Mouse (Mus musculus): Measurements from ENCODE around the gene Prl7a2. TPM values are rescaled to one million over a fixed set of nuclear protein-coding genes. Genes with fewer than 3 reads are reported as not detected.

Gene Prl7a2
- total RNA-seq (2017) = not detected in 2 replicates

GRCm38 (mm10) chr13:27667936-27668335 is at the start of gene Prl7a2:
TSS of gene Prl7a2 (minus strand) at chr13:27668036.
- no peak for ATAC-seq (ENCODE audit: extremely low read depth, insufficient number of reproducible peaks, low FRiP score, poor library complexity, severe bottlenecking)

- ATAC-seq (ENCODE audit: extremely low read depth, insufficient number of reproducible peaks, low FRiP score, poor library complexity, severe bottlenecking) = no peak
These were observed 48.8 kb upstream of the Prl7a2 start, which contains the start of gene Prl7d1 for GRCm38 (mm10) chr13:27716636-27717035. TSS of gene Prl7d1 (minus strand) at chr13:27716736.

- ATAC-seq (ENCODE audit: extremely low read depth, insufficient number of reproducible peaks, low FRiP score, poor library complexity, severe bottlenecking) = no peak
These were observed 38.7 kb upstream of the Prl7a2 start for GRCm38 (mm10) chr13:27706521-27706920.

- no peak for ATAC-seq (ENCODE audit: extremely low read depth, insufficient number of reproducible peaks, low FRiP score, poor library complexity, severe bottlenecking)
These were observed 7.1 kb downstream of the Prl7a2 start for GRCm38 (mm10) chr13:27660747-27661146.

- no peak for ATAC-seq (ENCODE audit: extremely low read depth, insufficient number of reproducible peaks, low FRiP score, poor library complexity, severe bottlenecking)
These were observed 25.4 kb downstream of the Prl7a2 start, which contains the start of gene Prl7a1 for GRCm38 (mm10) chr13:27642393-27642792. TSS of gene Prl7a1 (minus strand) at chr13:27642493.

GRCm38 (mm10) chr13:27610482-27610881 is 57.4 kb downstream of the Prl7a2 start, which contains the start of gene Prl7b1:
TSS of gene Prl7b1 (minus strand) at chr13:27610582.
- no peak for ATAC-seq (ENCODE audit: extremely low read depth, insufficient number of reproducible peaks, low FRiP score, poor library complexity, severe bottlenecking)

Other genes with a start within 250 kb of the Prl7a2 start
- not detected in 2 replicates for gene Prl8a6, start 229.3 kb downstream of the Prl7a2 start, total RNA-seq (2017)
- gene Prl8a8, start 154.8 kb downstream of the Prl7a2 start, total RNA-seq (2017) = not detected in 2 replicates
- gene Prl8a9, start 103.4 kb downstream of the Prl7a2 start, total RNA-seq (2017) = not detected in 2 replicates
- gene Prl8a1, start 85.9 kb downstream of the Prl7a2 start, total RNA-seq (2017) = not detected in 2 replicates
- gene Prl7b1, start 57.5 kb downstream of the Prl7a2 start, total RNA-seq (2017) = not detected in 2 replicates
- gene Prl7a1, start 25.5 kb downstream of the Prl7a2 start, total RNA-seq (2017) = 0.86 TPM in 1 of 2 replicates, not detected in the other
- gene Prl7d1, start 48.7 kb upstream of the Prl7a2 start, total RNA-seq (2017) = not detected in 2 replicates
- gene Prl7c1, start 112.8 kb upstream of the Prl7a2 start, total RNA-seq (2017) = not detected in 2 replicates
- not detected in 2 replicates for gene Prl2a1, start 133.6 kb upstream of the Prl7a2 start, total RNA-seq (2017)
- not detected in 2 replicates for gene Prl2c1, start 181.3 kb upstream of the Prl7a2 start, total RNA-seq (2017)